Mouse (Mus musculus) CD4-positive, CD25-positive, alpha-beta regulatory T cell, adult 2 months (primary cell): ENCODE results near the gene Rbm47.

Experiments used
- DNase-seq: peaks from one replicate; pipeline ENCODE4 v3.0.0-alpha.2; 2012; ENCODE audit warnings: low read depth, low spot score

Rbm47 gene

GRCm38 (mm10) chr5:66068068-66068920, 104.6 kb downstream of the Rbm47 start:
- DNase-seq: peak; percentile 49

- DNase-seq: no peak
Observed at GRCm38 (mm10) chr5:66067219-66067618, 105.7 kb downstream of the Rbm47 start.

GRCm38 (mm10) chr5:66062930-66063220, 110.0 kb downstream of the Rbm47 start:
- DNase-seq: no peak

GRCm38 (mm10) chr5:66062046-66062929, 110.6 kb downstream of the Rbm47 start:
- no peak for DNase-seq

GRCm38 (mm10) chr5:66061667-66062045, 111.3 kb downstream of the Rbm47 start:
- no peak for DNase-seq

GRCm38 (mm10) chr5:66058844-66059243, 114.1 kb downstream of the Rbm47 start:
- no peak for DNase-seq

- DNase-seq: peak; percentile 34
Observed at GRCm38 (mm10) chr5:66056680-66057079, 116.2 kb downstream of the Rbm47 start.

GRCm38 (mm10) chr5:66054394-66054793, 118.5 kb downstream of the Rbm47 start:
- no peak for DNase-seq

- DNase-seq: no peak
Observed at GRCm38 (mm10) chr5:66052777-66053548, 120.0 kb downstream of the Rbm47 start.

GRCm38 (mm10) chr5:66050841-66051240, 122.1 kb downstream of the Rbm47 start:
- no peak for DNase-seq

GRCm38 (mm10) chr5:66046356-66046755, 126.6 kb downstream of the Rbm47 start:
- no peak for DNase-seq

GRCm38 (mm10) chr5:66043897-66044296, 129.0 kb downstream of the Rbm47 start:
- no peak for DNase-seq

- no peak for DNase-seq
Observed at GRCm38 (mm10) chr5:66042651-66043340, 130.1 kb downstream of the Rbm47 start.

- DNase-seq: no peak
Observed at GRCm38 (mm10) chr5:66040744-66041279, 132.1 kb downstream of the Rbm47 start.

- DNase-seq: no peak
Observed at GRCm38 (mm10) chr5:66039813-66040212, 133.1 kb downstream of the Rbm47 start.

- DNase-seq: no peak
Observed at GRCm38 (mm10) chr5:66037066-66037465, 135.9 kb downstream of the Rbm47 start.

GRCm38 (mm10) chr5:66036440-66037054, 136.4 kb downstream of the Rbm47 start:
- DNase-seq: no peak

GRCm38 (mm10) chr5:66034375-66035195, 138.3 kb downstream of the Rbm47 start:
- DNase-seq: no peak

GRCm38 (mm10) chr5:66032826-66033225, 140.1 kb downstream of the Rbm47 start:
- DNase-seq: no peak

- no peak for DNase-seq
Observed at GRCm38 (mm10) chr5:66031699-66032098, 141.2 kb downstream of the Rbm47 start.
